Mouse (Mus musculus) adrenal gland, postnatal 25 days (tissue): ENCODE results near the gene Aire. TPM values are rescaled to one million over a fixed set of nuclear protein-coding genes. Genes with fewer than 3 reads are reported as not detected.
"Not testable (repeated sequence)": the region's sequence is repeated elsewhere in the genome, so short reads cannot be mapped to it uniquely, and the experiment has no call there.

Experiments
- DNase-seq: peaks from one replicate; pipeline ENCODE4 v3.0.0; 2021; ENCODE audit warnings: mixed read lengths
- total RNA-seq: library from RNA; stranded (reverse); gene quantifications from 2 replicates; pipeline ENCODE4 v1.2.3, GENCODE M21; 2021

Aire gene
- total RNA-seq, 1 experiment from 2014 or later = not detected

GRCm38 (mm10) chr10:78049519-78050035 is 6.2 kb upstream of the Aire start:
- no peak for DNase-seq

GRCm38 (mm10) chr10:78048061-78048730 is 4.8 kb upstream of the Aire start:
- no peak for DNase-seq

GRCm38 (mm10) chr10:78046388-78046787 is 3.0 kb upstream of the Aire start:
- DNase-seq = no peak

- no peak for DNase-seq
These were observed 1.1 kb upstream of the Aire start for GRCm38 (mm10) chr10:78044531-78044930.

GRCm38 (mm10) chr10:78042697-78043405 is 559 bp downstream of the Aire start:
- no peak for DNase-seq

GRCm38 (mm10) chr10:78042096-78042495 is 1.3 kb downstream of the Aire start:
- no peak for DNase-seq

GRCm38 (mm10) chr10:78041647-78042046 is 1.8 kb downstream of the Aire start, which contains the start of gene Dnmt3l:
Dnmt3l (plus strand) TSS chr10:78041947.
- DNase-seq = no peak

GRCm38 (mm10) chr10:78037139-78037538 is 6.3 kb downstream of the Aire start:
- DNase-seq = no peak

- DNase-seq = no peak
These were observed 11.4 kb downstream of the Aire start for GRCm38 (mm10) chr10:78031987-78032386.

GRCm38 (mm10) chr10:78029080-78029479 is 14.3 kb downstream of the Aire start:
- DNase-seq = no peak

- DNase-seq = peak; percentile 70
These were observed 15.3 kb downstream of the Aire start for GRCm38 (mm10) chr10:78028129-78028528.

GRCm38 (mm10) chr10:78025453-78025852 is 18.0 kb downstream of the Aire start:
- not testable (repeated sequence) for DNase-seq

- not testable (repeated sequence) for DNase-seq
These were observed 23.4 kb downstream of the Aire start for GRCm38 (mm10) chr10:78019984-78020383.

- DNase-seq = no peak
These were observed 24.1 kb downstream of the Aire start for GRCm38 (mm10) chr10:78019291-78019690.

GRCm38 (mm10) chr10:78018797-78019203 is 24.6 kb downstream of the Aire start:
- peak; percentile 85 for DNase-seq

- DNase-seq = no peak
These were observed 27.0 kb downstream of the Aire start for GRCm38 (mm10) chr10:78016366-78016765.

GRCm38 (mm10) chr10:78015489-78015888 is 27.9 kb downstream of the Aire start:
- DNase-seq = no peak

- DNase-seq = no peak
These were observed 30.5 kb downstream of the Aire start for GRCm38 (mm10) chr10:78012661-78013495.

GRCm38 (mm10) chr10:78011116-78011515 is 32.3 kb downstream of the Aire start:
- DNase-seq = not testable (repeated sequence)

- DNase-seq = no peak
These were observed 33.1 kb downstream of the Aire start for GRCm38 (mm10) chr10:78010335-78010734.

- no peak for DNase-seq
These were observed 33.5 kb downstream of the Aire start, which contains the start of gene Pfkl for GRCm38 (mm10) chr10:78009945-78010293. Pfkl (minus strand) TSS chr10:78010083.

- DNase-seq = peak; percentile 98
These were observed 34.0 kb downstream of the Aire start for GRCm38 (mm10) chr10:78009184-78009944.
